Mouse (Mus musculus) layer of hippocampus, adult 2 months (tissue): Measurements from ENCODE around the gene Gm27235. TPM values are rescaled to one million over a fixed set of nuclear protein-coding genes. Genes with fewer than 3 reads are reported as not detected.
"Not testable (repeated sequence)": the region's sequence is repeated elsewhere in the genome, so short reads cannot be mapped to it uniquely, and the experiment has no call there.

Experiments used
- DNase-seq, 2 experiments: peaks; one replicate each; pipeline ENCODE4 v3.0.0; 2022; ENCODE audit warnings: low spot score in 2 of 2
- H3K27ac ChIP-seq: fragments of 200-600 bp; 2 replicates; pipeline ENCODE4 v1.8.1; 2022
- H3K4me3 ChIP-seq: fragments of 200-600 bp; 2 replicates; pipeline ENCODE4 v1.8.1; 2022; ENCODE audit warnings: mild to moderate bottlenecking
- CTCF ChIP-seq: fragments of 200-600 bp; conservative IDR thresholded peaks from 2 replicates; pipeline ENCODE4 v1.8.1; 2022; ENCODE audit warnings: antibody characterized with exemption, mild to moderate bottlenecking, moderate library complexity
- long read RNA-seq, 2 experiments: library from polyadenylated mRNA; stranded (forward); transcript quantifications; one replicate each; pipeline ENCODE4 v2.0.0; 2021; ENCODE audit warnings: borderline mapping rate in 2 of 2
- total RNA-seq, 2 experiments: library from RNA; stranded (reverse); gene quantifications; 2 replicates each; pipeline ENCODE4 v1.2.3; 2021

Gene Gm27235
- total RNA-seq: not detected
- long read RNA-seq, experiment 1: 0 reads
- long read RNA-seq, experiment 2: 0 reads

DNA sequence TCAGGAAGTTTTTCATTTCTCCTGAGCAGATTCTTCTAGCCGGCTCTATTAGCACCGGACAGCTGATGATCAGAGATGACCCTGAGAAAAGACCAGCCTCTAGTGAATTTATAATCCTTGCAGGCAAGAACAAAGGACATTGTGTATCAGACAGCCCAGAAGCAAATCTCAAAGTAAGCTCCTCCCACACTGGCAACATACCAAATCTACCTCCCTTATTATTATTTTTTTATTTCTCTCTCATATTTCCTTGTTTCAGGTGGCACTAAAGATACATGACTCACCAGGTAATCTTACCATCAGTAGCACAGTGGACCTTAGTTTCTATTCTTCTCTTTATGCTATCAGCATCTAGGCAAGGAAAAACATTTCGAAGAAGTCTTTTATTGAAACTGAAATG, at the start of gene Gm27235, which contains the start of gene D730048I06Rik:
Gene Gm27235, minus strand, starts transcription at position 101 of the 400 bp plus-strand sequence.
Gene D730048I06Rik, minus strand, starts transcription at position 112 of the 400 bp plus-strand sequence.
- no peak for DNase-seq
- Histone ChIP-seq H3K4me3 (no peak within 1 kb of the TSS), H3K27ac (no peak within 1 kb of the TSS)
- no peak for TF ChIP-seq CTCF

DNA sequence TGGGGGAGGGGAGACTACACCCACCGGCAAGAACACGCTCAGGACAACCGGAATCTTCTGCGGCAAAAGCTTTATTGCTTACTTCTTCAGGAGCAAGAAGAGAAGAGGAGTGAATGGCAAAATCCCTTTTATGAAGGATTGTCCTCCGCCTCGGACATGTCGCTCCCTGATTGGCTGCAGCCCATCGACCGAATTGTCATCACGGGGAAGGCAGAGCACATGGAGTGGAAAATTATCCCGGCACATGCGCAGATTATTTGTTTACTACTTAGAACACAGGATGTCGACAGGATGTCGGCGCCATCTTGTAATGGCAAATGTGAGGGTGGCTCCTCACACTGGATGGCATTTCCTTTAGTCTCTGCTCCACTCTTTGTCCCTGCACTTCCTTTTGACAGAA, 28.0 kb upstream of the Gm27235 start:
- not testable (repeated sequence) for DNase-seq, H3K27ac ChIP-seq, H3K4me3 ChIP-seq

DNA sequence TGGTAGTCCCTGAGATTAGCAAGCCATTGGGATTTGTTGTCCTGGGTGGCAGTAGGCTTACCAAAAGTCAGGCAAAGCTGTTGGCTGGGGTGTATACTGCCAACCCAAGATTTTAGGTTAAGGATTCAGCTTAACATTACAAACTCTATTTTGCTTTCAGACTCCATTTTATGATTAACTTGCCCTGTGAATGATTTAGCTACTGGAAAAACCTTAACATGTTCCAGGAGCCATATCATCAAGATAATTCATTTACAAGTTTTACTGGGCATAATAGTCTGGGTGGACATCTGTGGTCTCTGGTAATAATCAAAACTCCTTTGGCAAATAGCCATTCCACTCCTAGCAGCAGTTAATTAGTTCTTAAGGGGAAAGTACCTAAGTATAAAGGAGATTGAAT, 8.2 kb upstream of the Gm27235 start:
- Histone ChIP-seq H3K4me3 (no peak overlapping the region), H3K27ac (no peak overlapping the region)
- no peak for TF ChIP-seq CTCF
- no peak for DNase-seq

DNA sequence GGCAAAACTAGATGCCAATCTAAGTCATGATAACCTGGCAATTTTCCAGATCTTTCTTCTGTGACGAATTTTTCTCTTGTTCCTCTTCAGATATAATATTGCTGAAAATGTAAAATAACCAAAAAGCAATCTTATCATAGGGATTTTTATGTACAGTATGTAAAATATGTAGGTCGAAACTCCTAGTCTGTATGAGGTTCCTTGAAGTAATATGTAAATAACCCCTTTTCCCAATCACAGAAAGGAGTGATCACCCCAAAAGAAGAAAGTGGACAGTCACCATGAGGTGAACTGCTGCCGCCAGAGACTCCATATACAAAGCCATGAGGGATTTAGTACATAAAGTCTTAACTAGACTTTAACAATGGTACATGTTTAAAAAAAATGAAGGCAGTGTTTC, 11.9 kb downstream of the Gm27235 start, which contains the start of gene Gm17727:
Gene Gm17727, minus strand, starts transcription at position 101 of the 400 bp plus-strand sequence.
- no peak for TF ChIP-seq CTCF
- Histone ChIP-seq H3K27ac (no peak within 1 kb of the TSS), H3K4me3 (no peak within 1 kb of the TSS)
- DNase-seq: no peak

DNA sequence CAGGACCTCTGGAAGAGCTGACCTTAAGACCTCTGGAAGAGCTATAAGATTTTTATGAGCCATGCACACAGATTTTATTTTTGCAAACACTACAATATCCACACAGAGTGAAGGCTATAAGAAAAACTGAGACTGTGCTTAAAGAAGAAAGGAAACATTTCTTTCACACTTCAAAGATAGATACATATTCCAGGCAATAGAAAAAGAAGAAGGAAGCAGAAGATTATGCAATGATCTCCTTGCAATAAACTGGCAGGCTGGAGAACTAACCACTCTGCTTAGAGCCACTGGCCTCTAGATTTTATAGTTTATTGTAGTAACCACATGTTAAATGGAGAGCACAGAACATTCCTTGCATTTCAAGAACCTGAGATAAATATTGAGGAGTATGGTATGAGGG, 33.1 kb downstream of the Gm27235 start:
- DNase-seq: no peak

DNA sequence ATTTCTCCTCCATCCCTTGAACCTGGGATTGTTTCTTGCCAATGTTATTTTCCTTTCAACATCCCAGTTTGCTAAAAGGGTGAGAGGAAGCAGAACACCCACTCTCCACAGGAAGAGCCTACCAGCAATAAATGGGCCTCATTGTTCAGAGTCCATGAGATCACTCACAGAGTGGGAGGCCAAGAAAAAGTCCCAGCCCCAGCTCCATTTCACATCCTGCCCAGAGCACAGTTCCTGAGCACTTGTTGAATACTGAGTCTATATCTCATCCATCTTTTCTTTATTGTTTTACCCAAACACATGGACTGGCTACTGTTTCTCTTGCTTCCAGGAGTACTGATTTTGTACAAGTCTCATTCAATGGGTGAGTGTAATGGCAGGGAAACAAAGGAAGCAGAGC, 49.2 kb downstream of the Gm27235 start, which contains the start of gene Gm17677:
Gene Gm17677, plus strand, starts transcription at position 301 of the 400 bp plus-strand sequence.
- Histone ChIP-seq H3K4me3 (no peak within 1 kb of the TSS), H3K27ac (no peak within 1 kb of the TSS)
- no peak for TF ChIP-seq CTCF
- no peak for DNase-seq

More for the DNA sequence above, 33.1 kb downstream of the Gm27235 start:
- no peak for TF ChIP-seq CTCF
- Histone ChIP-seq H3K27ac (no peak overlapping the region), H3K4me3 (no peak overlapping the region)

Other genes with a start within 250 kb of the Gm27235 start
- gene Ddx25, start 231.6 kb downstream of the Gm27235 start, total RNA-seq: 10 to 100 TPM; 13.9 to 14.9 TPM
- 10 to 100 TPM; 13.0 to 14.2 TPM for gene Pus3, start 231.5 kb downstream of the Gm27235 start, total RNA-seq
- under 1 TPM; 0.74 to 0.79 TPM for gene Pate2, start 219.8 kb downstream of the Gm27235 start, total RNA-seq
- gene Hyls1, start 219.7 kb downstream of the Gm27235 start, total RNA-seq: 10 to 100 TPM; 13.0 to 15.8 TPM
- gene Pate4, start 178.2 kb downstream of the Gm27235 start, total RNA-seq: not detected
- gene Pate3, start 141.9 kb downstream of the Gm27235 start, total RNA-seq: not detected
- not detected for gene Pate1, start 102.7 kb downstream of the Gm27235 start, total RNA-seq
- gene Gm17677, start 49.1 kb downstream of the Gm27235 start, total RNA-seq: not detected
- not detected for gene Gm17727, start 12.0 kb downstream of the Gm27235 start, total RNA-seq
- not detected for gene D730048I06Rik, start within 50 bp of the Gm27235 start, total RNA-seq
- gene 9230110F15Rik, start 54.0 kb upstream of the Gm27235 start, total RNA-seq: not detected
- not detected for gene 9230113P08Rik, start 118.3 kb upstream of the Gm27235 start, total RNA-seq